10 mouse cellular contexts compared by ENCODE assay signal in genomic region chr13:32803701-32804345, GRCm38 (mm10). TPM values are rescaled to one million over a fixed set of nuclear protein-coding genes. Genes with fewer than 3 reads are reported as not detected.
A peak's percentile ranks its signal among the peaks of the same experiment; 100 is the strongest.
DNase-seq lines count a peak whose midpoint lies in the region; ATAC-seq lines count a peak whose summit lies in the region.
"Had no signal": no experiment of that assay in that cellular context is flagged by ENCODE, and none has a peak within 500 bp of the region (broad histone marks: within the 10 kb centered on the region; RNA-seq: fewer than 3 reads in every experiment).

No protein-coding gene starts in this region.

- H3K27ac ChIP-seq in heart, embryonic 13.5 days (replicated peaks) = no peak overlapping the region; the same call in 1 of the 2 replicates
- H3K27ac ChIP-seq in embryonic facial prominence, embryonic 10.5 days (replicated peaks) = no peak overlapping the region
- no peak overlapping the region for H3K27ac ChIP-seq in hindbrain, embryonic 16.5 days (ENCODE audit: low read depth, low read length)
- H3K27ac ChIP-seq in midbrain, embryonic 16.5 days (ENCODE audit: low read length) = no peak overlapping the region

- H3K27me3 ChIP-seq in heart, embryonic 13.5 days (replicated peaks) = no peaks in the 10 kb centered on the region
- no peaks in the 10 kb centered on the region for H3K27me3 ChIP-seq in embryonic facial prominence, embryonic 10.5 days (replicated peaks; ENCODE audit: low read depth, poor library complexity, severe bottlenecking)
- H3K27me3 ChIP-seq in hindbrain, embryonic 16.5 days (replicated peaks; ENCODE audit: control insufficient read depth, insufficient read depth, low read length) = no peaks in the 10 kb centered on the region
- no peaks in the 10 kb centered on the region for H3K27me3 ChIP-seq in midbrain, embryonic 16.5 days (ENCODE audit: control insufficient read depth, insufficient read depth, low read depth, low read length)

- WGBS in heart, embryonic 13.5 days = 66% methylated on average over 4 of the region's 4 CpGs
- WGBS in embryonic facial prominence, embryonic 10.5 days = 80% methylated on average over 4 of the region's 4 CpGs
- WGBS in hindbrain, embryonic 16.5 days = 72% methylated on average over 4 of the region's 4 CpGs
- 63% methylated on average over 4 of the region's 4 CpGs for WGBS in midbrain, embryonic 16.5 days

- no peaks in the 10 kb centered on the region for H3K9me3 ChIP-seq in heart, embryonic 13.5 days
- no peaks in the 10 kb centered on the region for H3K9me3 ChIP-seq in embryonic facial prominence, embryonic 10.5 days
- H3K9me3 ChIP-seq in hindbrain, embryonic 16.5 days (ENCODE audit: control insufficient read depth, low read length) = no peaks in the 10 kb centered on the region
- no peaks in the 10 kb centered on the region for H3K9me3 ChIP-seq in midbrain, embryonic 16.5 days (replicated peaks; ENCODE audit: control insufficient read depth, low read length, poor library complexity, severe bottlenecking)

- no peak for ATAC-seq in heart, embryonic 13.5 days (ENCODE audit: extremely low read depth, insufficient number of reproducible peaks, low FRiP score, low TSS enrichment)
- no peak for ATAC-seq in hindbrain, embryonic 16.5 days
- no peak for ATAC-seq in midbrain, embryonic 16.5 days
- ATAC-seq in activated CD4-positive, CD25-positive, alpha-beta regulatory T cell, adult 4 months = no peak

- intact Hi-C loops in heart, postnatal 36 days (cut with DNase I) = loop anchor here (5.0 kb wide), 1 partner anchor 198 kb away; the partner anchor contains the start of gene Serpinb9

- peak overlapping the region; percentile 92 for H3K9ac ChIP-seq in heart, embryonic 13.5 days
- peak overlapping the region; percentile 90 for H3K9ac ChIP-seq in hindbrain, embryonic 16.5 days (ENCODE audit: low read depth, low read length)
- peak overlapping the region; percentile 94 for H3K9ac ChIP-seq in midbrain, embryonic 16.5 days (ENCODE audit: low read depth, low read length)

- H3K36me3 ChIP-seq in heart, embryonic 13.5 days = peaks cover 38% of the 10 kb centered on the region
- peaks cover 33% of the 10 kb centered on the region for H3K36me3 ChIP-seq in embryonic facial prominence, embryonic 10.5 days (replicated peaks)
- H3K36me3 ChIP-seq in hindbrain, embryonic 16.5 days (ENCODE audit: control insufficient read depth, insufficient read depth, low read length) = peaks cover 8% of the 10 kb centered on the region
- H3K36me3 ChIP-seq in midbrain, embryonic 16.5 days (ENCODE audit: control insufficient read depth, insufficient read depth, low read length) = peaks cover 17% of the 10 kb centered on the region

- peak overlapping the region; percentile 92 for H3K4me3 ChIP-seq in heart, embryonic 13.5 days
- H3K4me3 ChIP-seq in embryonic facial prominence, embryonic 10.5 days = peak overlapping the region; percentile 85
- H3K4me3 ChIP-seq in hindbrain, embryonic 16.5 days (ENCODE audit: low read length) = peak overlapping the region; percentile 96
- peak overlapping the region; percentile 97 for H3K4me3 ChIP-seq in midbrain, embryonic 16.5 days (ENCODE audit: low read depth, low read length)

- H3K4me2 ChIP-seq in heart, embryonic 13.5 days = peak overlapping the region; percentile 93
- peak overlapping the region; percentile 62 for H3K4me2 ChIP-seq in hindbrain, embryonic 16.5 days (ENCODE audit: low read length)
- peak overlapping the region; percentile 80 for H3K4me2 ChIP-seq in midbrain, embryonic 16.5 days (ENCODE audit: low read length)

- no peak for DNase-seq in heart, postnatal 36 days
- DNase-seq in embryonic facial prominence, embryonic 10.5 days (ENCODE audit: low spot score) = no peak
- no peak for DNase-seq in cerebellum, postnatal 25 days
- DNase-seq in T-cell, adult 2 months (ENCODE audit: low spot score) = no peak
- DNase-seq: lung, adult 2 months; thymus, adult 18-20 months had no signal

- peaks cover 44% of the 10 kb centered on the region for H3K4me1 ChIP-seq in heart, embryonic 13.5 days
- H3K4me1 ChIP-seq in embryonic facial prominence, embryonic 10.5 days = peaks cover 31% of the 10 kb centered on the region
- peaks cover 20% of the 10 kb centered on the region for H3K4me1 ChIP-seq in hindbrain, embryonic 16.5 days (ENCODE audit: control insufficient read depth, insufficient read depth, low read depth, low read length)
- H3K4me1 ChIP-seq in midbrain, embryonic 16.5 days (ENCODE audit: control insufficient read depth, insufficient read depth, low read length) = peaks cover 24% of the 10 kb centered on the region

RNA-seq across cellular contexts. Expression of gene D930007J09Rik, which starts 1.2 kb away (rescaled TPM):
- not detected in 2 replicates for polyA plus RNA-seq in heart, embryonic 13.5 days (2015; fragmentation: Nextera tagmentation; extraction: Ambion mirVana)
- total RNA-seq in heart, postnatal 36 days (2021) = not detected
- polyA plus RNA-seq in embryonic facial prominence, embryonic 10.5 days (2016; fragmentation: Nextera tagmentation; extraction: Ambion mirVana) = not detected in 2 replicates
- not detected in 2 replicates for polyA plus RNA-seq in hindbrain, embryonic 16.5 days (2015; fragmentation: Nextera tagmentation; extraction: Ambion mirVana)
- polyA plus RNA-seq in midbrain, embryonic 16.5 days (2015; fragmentation: Nextera tagmentation; extraction: Ambion mirVana) = not detected in 2 replicates
- not detected for polyA plus RNA-seq in activated CD4-positive, CD25-positive, alpha-beta regulatory T cell, adult 4 months (2017; shearing (Covaris generic))
- polyA plus RNA-seq: lung, adult 2 months had no signal

RNA-seq across cellular contexts. Expression of gene Wrnip1, which starts 2.0 kb away (rescaled TPM):
- 19.1 and 19.4 TPM in 2 replicates for polyA plus RNA-seq in heart, embryonic 13.5 days (2015; fragmentation: Nextera tagmentation; extraction: Ambion mirVana)
- 10 to 100 TPM; 22.5 to 27.8 TPM for total RNA-seq in heart, postnatal 36 days (2021)
- polyA plus RNA-seq in embryonic facial prominence, embryonic 10.5 days (2016; fragmentation: Nextera tagmentation; extraction: Ambion mirVana) = 14.0 and 15.6 TPM in 2 replicates
- polyA plus RNA-seq in hindbrain, embryonic 16.5 days (2015; fragmentation: Nextera tagmentation; extraction: Ambion mirVana) = 33.9 and 35.6 TPM in 2 replicates
- 29.5 and 32.5 TPM in 2 replicates for polyA plus RNA-seq in midbrain, embryonic 16.5 days (2015; fragmentation: Nextera tagmentation; extraction: Ambion mirVana)
- 1 to 10 TPM; 6.6 to 7.3 TPM for polyA plus RNA-seq in activated CD4-positive, CD25-positive, alpha-beta regulatory T cell, adult 4 months (2017; shearing (Covaris generic))

RNA-seq across cellular contexts. Expression of gene Mylk4, which starts 20.1 kb away (rescaled TPM):
- 0.28 and 0.45 TPM in 2 replicates for polyA plus RNA-seq in heart, embryonic 13.5 days (2015; fragmentation: Nextera tagmentation; extraction: Ambion mirVana)
- total RNA-seq in heart, postnatal 36 days (2021) = 100 to 1,000 TPM; 289 to 330 TPM
- polyA plus RNA-seq in embryonic facial prominence, embryonic 10.5 days (2016; fragmentation: Nextera tagmentation; extraction: Ambion mirVana) = 0.02 TPM in 1 of 2 replicates, not detected in the other
- polyA plus RNA-seq in hindbrain, embryonic 16.5 days (2015; fragmentation: Nextera tagmentation; extraction: Ambion mirVana) = 0.14 and 0.55 TPM in 2 replicates
- polyA plus RNA-seq in midbrain, embryonic 16.5 days (2015; fragmentation: Nextera tagmentation; extraction: Ambion mirVana) = 0.10 and 0.17 TPM in 2 replicates
- not detected for polyA plus RNA-seq in activated CD4-positive, CD25-positive, alpha-beta regulatory T cell, adult 4 months (2017; shearing (Covaris generic))

RNA-seq across cellular contexts. Expression of gene Serpinb1a, which starts 47.2 kb away (rescaled TPM):
- 4.8 and 6.3 TPM in 2 replicates for polyA plus RNA-seq in heart, embryonic 13.5 days (2015; fragmentation: Nextera tagmentation; extraction: Ambion mirVana)
- total RNA-seq in heart, postnatal 36 days (2021) = 1 to 10 TPM; 6.5 to 7.4 TPM
- 0.67 and 1.2 TPM in 2 replicates for polyA plus RNA-seq in embryonic facial prominence, embryonic 10.5 days (2016; fragmentation: Nextera tagmentation; extraction: Ambion mirVana)
- polyA plus RNA-seq in hindbrain, embryonic 16.5 days (2015; fragmentation: Nextera tagmentation; extraction: Ambion mirVana) = 1.9 and 2.5 TPM in 2 replicates
- 1.7 and 2.3 TPM in 2 replicates for polyA plus RNA-seq in midbrain, embryonic 16.5 days (2015; fragmentation: Nextera tagmentation; extraction: Ambion mirVana)
- 10 to 100 TPM; 20.2 to 24.3 TPM for polyA plus RNA-seq in activated CD4-positive, CD25-positive, alpha-beta regulatory T cell, adult 4 months (2017; shearing (Covaris generic))
